Mouse (Mus musculus) midbrain, embryonic 13.5 days (tissue): ENCODE measurements around the gene Ldlrad3. TPM values are rescaled to one million over a fixed set of nuclear protein-coding genes. Genes with fewer than 3 reads are reported as not detected.
A peak's percentile ranks its signal among the peaks of the same experiment; 100 is the strongest.

ENCODE experiments used
- ATAC-seq: fragments of 200-750 bp; cut with Nextera tagmentation; 2 replicates; pipeline ENCODE4 v1.8.0; 2017; ENCODE audit warnings: mild to moderate bottlenecking, moderate TSS enrichment, moderate library complexity
- H3K27ac ChIP-seq: fragments of 300-500 bp; sonication (generic); 2 replicates; pipeline ENCODE4 v1.5.1; 2015; ENCODE audit warnings: inconsistent platforms, mild to moderate bottlenecking, moderate library complexity
- H3K27me3 ChIP-seq: fragments of 300-500 bp; sonication (generic); 2 replicates; pipeline ENCODE4 v1.6.1; 2015; ENCODE audit warnings: mild to moderate bottlenecking, inconsistent platforms
- H3K36me3 ChIP-seq: fragments of 300-500 bp; sonication (generic); 2 replicates; pipeline ENCODE4 v1.6.1; 2015; ENCODE audit warnings: mild to moderate bottlenecking, inconsistent platforms
- H3K4me1 ChIP-seq: fragments of 300-500 bp; sonication (generic); replicated peaks from 2 replicates; pipeline ENCODE4 v1.6.1; 2015; ENCODE audit warnings: inconsistent platforms
- H3K4me2 ChIP-seq: fragments of 300-500 bp; sonication (generic); replicated peaks from 2 replicates; pipeline ENCODE4 v1.6.1; 2015; ENCODE audit warnings: moderate library complexity, mild to moderate bottlenecking, inconsistent platforms
- H3K4me3 ChIP-seq: fragments of 300-500 bp; sonication (generic); replicated peaks from 2 replicates; pipeline ENCODE4 v1.5.1; 2015; ENCODE audit warnings: mild to moderate bottlenecking, inconsistent platforms
- H3K9ac ChIP-seq: fragments of 300-500 bp; sonication (generic); replicated peaks from 2 replicates; pipeline ENCODE4 v1.6.1; 2015; ENCODE audit warnings: mild to moderate bottlenecking, inconsistent platforms
- H3K9me3 ChIP-seq: fragments of 300-500 bp; sonication (generic); 2 replicates; pipeline ENCODE4 v1.6.1; 2016; ENCODE audit warnings: mild to moderate bottlenecking, inconsistent platforms
- WGBS: fragments of 180-500 bp; shearing (Covaris S2); methylation state at CpG from one replicate; pipeline ENCODE4 v1.1.7; 2015; 5-methylcytosine and 5-hydroxymethylcytosine counted together
- polyA plus RNA-seq: library from polyadenylated mRNA; unstranded; fragments of >200 nt; fragmentation: Nextera tagmentation; extraction: Ambion mirVana; gene quantifications from 2 replicates; pipeline ENCODE4 v1.2.1, GENCODE M21; 2015

The Ldlrad3 gene
- polyA plus RNA-seq, 1 experiment from 2014 or later, result 41.6 TPM

DNA sequence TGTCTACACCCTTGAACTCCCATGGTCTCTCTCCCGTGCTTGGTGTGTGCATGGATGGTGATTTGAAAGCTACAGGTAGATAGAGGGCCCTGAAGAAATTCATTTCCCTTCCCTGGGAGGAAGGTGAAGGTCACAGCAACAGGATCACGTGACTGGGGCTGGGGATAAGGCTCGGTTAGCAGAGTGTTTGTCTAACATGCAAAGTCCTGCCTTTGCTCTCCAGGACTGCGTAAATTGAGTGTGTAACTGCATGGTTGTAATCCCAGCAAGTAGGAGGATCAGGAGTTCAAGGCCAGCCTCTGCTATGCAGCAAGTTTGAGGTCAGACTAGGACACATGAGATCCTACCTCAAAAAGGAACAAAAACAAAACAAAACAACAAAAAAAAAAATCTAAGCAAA lies 32.7 kb downstream of the Ldlrad3 start:
- no peak overlapping the region for H3K27ac ChIP-seq
- no peak overlapping the region for H3K4me2 ChIP-seq
- ATAC-seq, result no peak
- H3K36me3 ChIP-seq, result no peaks in the 10 kb centered on the region
- H3K4me3 ChIP-seq, result no peak overlapping the region
- H3K9ac ChIP-seq, result no peak overlapping the region
- H3K4me1 ChIP-seq, result peaks cover 27% of the 10 kb centered on the region
- WGBS, result 88% methylated on average over 4 of the region's 4 CpGs
- H3K9me3 ChIP-seq, result no peaks in the 10 kb centered on the region
- no peaks in the 10 kb centered on the region for H3K27me3 ChIP-seq

DNA sequence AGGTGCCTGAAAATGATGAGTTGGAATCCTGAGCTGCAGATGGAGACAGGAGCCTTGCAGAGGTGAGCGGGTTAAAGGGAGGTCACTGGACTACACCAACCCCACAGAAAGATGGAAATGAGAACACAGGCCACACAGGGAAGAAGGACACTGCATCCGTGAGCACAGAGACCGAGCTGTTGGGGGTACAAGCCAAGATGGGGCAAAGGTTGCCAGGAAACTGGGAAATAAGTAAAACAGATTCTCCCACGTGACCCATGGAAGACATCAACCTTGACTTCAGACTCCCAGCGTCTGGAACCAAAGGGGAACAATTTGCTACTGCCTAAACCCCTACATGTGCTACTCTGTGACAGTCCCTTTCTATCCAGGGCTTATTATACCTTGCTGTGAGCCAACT lies 33.3 kb downstream of the Ldlrad3 start:
- H3K4me1 ChIP-seq, result peaks cover 32% of the 10 kb centered on the region
- no peak overlapping the region for H3K27ac ChIP-seq
- ATAC-seq, result no peak
- no peaks in the 10 kb centered on the region for H3K36me3 ChIP-seq
- 91% methylated on average over 5 of the region's 5 CpGs for WGBS
- H3K9ac ChIP-seq, result no peak overlapping the region
- H3K9me3 ChIP-seq, result no peaks in the 10 kb centered on the region
- no peak overlapping the region for H3K4me3 ChIP-seq
- H3K4me2 ChIP-seq, result no peak overlapping the region
- H3K27me3 ChIP-seq, result no peaks in the 10 kb centered on the region

DNA sequence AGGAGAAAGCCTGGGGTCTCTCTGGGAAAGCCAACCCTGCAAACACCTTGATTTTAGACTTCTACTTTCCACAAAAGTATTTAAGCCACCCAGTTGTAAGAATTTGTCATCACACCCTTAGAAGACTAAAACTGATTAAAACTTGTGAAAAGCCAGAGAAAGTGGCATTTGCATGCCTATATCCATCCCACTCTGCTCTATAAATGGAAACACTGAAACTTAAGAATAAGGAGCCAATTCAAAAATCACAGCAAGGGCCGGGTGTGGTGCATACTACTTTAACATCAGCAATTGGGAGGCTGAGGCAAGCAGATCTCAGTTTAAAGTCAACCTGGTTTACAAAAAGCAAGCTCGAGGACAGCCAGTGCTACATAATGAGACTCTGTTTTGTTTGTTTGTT lies 37.1 kb downstream of the Ldlrad3 start:
- no peak overlapping the region for H3K4me2 ChIP-seq
- 96% methylated on average over 2 of the region's 2 CpGs for WGBS
- peaks cover 20% of the 10 kb centered on the region for H3K4me1 ChIP-seq
- H3K36me3 ChIP-seq, result no peaks in the 10 kb centered on the region
- ATAC-seq, result no peak
- H3K4me3 ChIP-seq, result no peak overlapping the region
- H3K9me3 ChIP-seq, result no peaks in the 10 kb centered on the region
- H3K9ac ChIP-seq, result no peak overlapping the region
- H3K27ac ChIP-seq, result no peak overlapping the region
- H3K27me3 ChIP-seq, result no peaks in the 10 kb centered on the region

DNA sequence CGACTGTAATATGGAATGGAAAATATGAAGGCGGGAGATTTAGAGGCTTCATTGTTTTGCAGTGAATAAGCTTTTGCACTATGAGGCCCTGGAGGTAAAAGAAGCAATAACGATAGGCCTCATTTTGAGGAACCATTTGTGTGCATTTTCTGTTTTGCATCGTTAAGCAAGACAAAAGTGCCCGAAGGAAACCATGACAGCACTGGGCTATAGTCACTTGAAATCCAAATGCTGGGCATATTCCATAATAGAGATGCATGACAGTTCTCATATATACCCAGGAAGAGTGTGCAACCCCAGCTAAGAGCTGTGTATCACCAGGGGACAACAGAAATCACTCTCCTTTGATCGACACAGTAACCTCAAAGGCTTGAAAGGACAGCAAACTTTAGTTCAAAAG lies 38.1 kb downstream of the Ldlrad3 start:
- H3K27ac ChIP-seq, result peak overlapping the region; percentile 51

DNA sequence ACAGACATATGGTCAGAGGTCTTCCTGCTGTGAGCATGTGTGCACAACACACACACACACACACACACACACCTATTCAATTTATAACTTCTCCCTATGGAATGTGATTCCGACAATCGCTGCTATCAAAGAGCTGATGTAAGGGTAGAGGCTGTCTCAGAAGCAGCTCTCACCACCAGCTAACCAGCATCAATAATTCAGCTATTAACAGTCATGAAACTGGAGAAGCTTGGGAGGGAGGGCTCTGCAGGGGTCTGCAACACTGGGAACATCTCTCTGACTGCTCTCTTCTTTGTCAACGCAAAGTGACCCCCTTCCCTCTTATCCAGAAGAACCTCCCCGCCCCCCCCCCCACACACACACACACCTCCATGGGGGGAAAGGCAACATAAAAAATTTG lies 38.6 kb downstream of the Ldlrad3 start:
- Histone ChIP-seq H3K36me3 (no peaks in the 10 kb centered on the region), H3K4me3 (no peak overlapping the region), H3K4me2 (no peak overlapping the region), H3K9me3 (no peaks in the 10 kb centered on the region), H3K9ac (no peak overlapping the region), H3K4me1 (peaks cover 28% of the 10 kb centered on the region), H3K27me3 (no peaks in the 10 kb centered on the region), H3K27ac (peak overlapping the region; percentile 51)
- WGBS, result 56% methylated on average over 3 of the region's 4 CpGs
- ATAC-seq, result 0 out of 2 replicates have a peak, but pooled peaks have one; percentile 14

More for the DNA sequence above, 38.1 kb downstream of the Ldlrad3 start:
- whole genome bisulfite sequencing, result 74% methylated on average over 6 of the region's 6 CpGs
- no peak for ATAC-seq
- H3K27me3 ChIP-seq, result no peaks in the 10 kb centered on the region
- H3K36me3 ChIP-seq, result no peaks in the 10 kb centered on the region
- H3K9me3 ChIP-seq, result no peaks in the 10 kb centered on the region
- H3K9ac ChIP-seq, result no peak overlapping the region
- H3K4me2 ChIP-seq, result no peak overlapping the region
- H3K4me3 ChIP-seq, result no peak overlapping the region
- H3K4me1 ChIP-seq, result peaks cover 25% of the 10 kb centered on the region

DNA sequence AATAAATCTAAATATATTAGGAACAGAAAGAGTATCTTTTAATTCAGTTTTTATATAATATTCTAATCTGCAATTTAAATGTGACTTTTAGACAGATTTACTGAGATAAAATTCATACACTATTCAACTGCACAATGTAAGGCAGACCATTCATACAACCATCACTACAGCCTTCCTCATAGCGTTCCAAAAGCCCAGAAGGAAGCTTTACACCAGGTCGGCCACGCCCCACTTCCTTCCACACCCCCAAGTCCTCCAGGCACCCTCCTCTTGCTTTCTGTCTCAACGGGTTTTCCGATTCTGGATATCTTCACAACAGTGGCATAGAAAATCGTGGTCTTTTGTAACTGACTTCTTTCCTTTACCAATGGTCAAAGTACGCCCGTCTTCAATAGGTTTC lies 39.8 kb downstream of the Ldlrad3 start:
- Histone ChIP-seq H3K36me3 (no peaks in the 10 kb centered on the region), H3K27ac (no peak overlapping the region), H3K27me3 (no peaks in the 10 kb centered on the region), H3K4me1 (peaks cover 31% of the 10 kb centered on the region), H3K9me3 (no peaks in the 10 kb centered on the region), H3K4me3 (no peak overlapping the region), H3K4me2 (no peak overlapping the region), H3K9ac (no peak overlapping the region)
- 91% methylated on average over 8 of the region's 8 CpGs for WGBS
- no peak for ATAC-seq

DNA sequence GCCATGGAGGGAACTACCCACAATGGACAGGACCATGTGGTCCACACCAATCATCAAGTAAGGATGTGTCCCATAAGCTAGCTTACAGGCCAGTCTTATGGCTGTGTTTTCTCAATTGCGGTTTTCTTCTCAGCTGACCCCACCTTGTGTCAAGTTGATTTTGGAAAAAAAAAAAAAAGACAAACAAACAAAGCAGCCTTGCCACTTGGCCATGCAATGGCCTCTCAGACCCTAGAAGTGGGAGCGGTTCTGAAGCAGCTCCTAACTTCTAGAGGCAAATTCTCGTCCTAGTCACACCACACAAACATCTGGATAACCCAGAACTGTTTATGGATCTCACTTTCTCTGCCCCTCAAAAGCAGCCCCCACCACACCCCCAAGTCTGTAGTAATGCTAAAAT lies 41.1 kb downstream of the Ldlrad3 start:
- Histone ChIP-seq H3K9ac (no peak overlapping the region), H3K36me3 (no peaks in the 10 kb centered on the region), H3K4me2 (no peak overlapping the region), H3K27me3 (no peaks in the 10 kb centered on the region), H3K27ac (no peak overlapping the region), H3K4me3 (no peak overlapping the region), H3K9me3 (no peaks in the 10 kb centered on the region), H3K4me1 (peaks cover 31% of the 10 kb centered on the region)
- WGBS, result 92% methylated on average over 3 of the region's 3 CpGs
- no peak for ATAC-seq

DNA sequence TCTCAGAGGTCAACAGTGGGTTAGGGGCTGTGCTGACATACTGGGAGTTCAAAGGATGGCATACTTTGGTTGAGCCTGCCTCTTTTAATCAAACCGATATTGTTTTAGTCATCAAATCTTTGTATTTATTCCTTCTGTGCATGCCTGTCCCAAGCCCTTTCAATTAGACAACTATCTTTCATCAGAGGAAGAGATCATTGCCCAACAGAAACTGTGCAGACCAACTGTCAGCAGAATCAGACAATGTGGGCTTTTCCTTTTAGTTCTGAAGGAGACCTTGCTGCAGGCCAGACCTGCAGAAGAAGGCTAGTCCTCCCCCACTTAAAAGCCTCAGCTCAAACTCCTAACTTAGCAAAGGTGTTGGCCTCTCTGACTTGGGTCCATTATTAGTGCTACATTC lies 41.9 kb downstream of the Ldlrad3 start:
- no peak for ATAC-seq
- Histone ChIP-seq H3K27ac (no peak overlapping the region), H3K4me2 (no peak overlapping the region), H3K4me1 (peaks cover 36% of the 10 kb centered on the region), H3K9ac (no peak overlapping the region), H3K4me3 (no peak overlapping the region), H3K27me3 (no peaks in the 10 kb centered on the region), H3K36me3 (no peaks in the 10 kb centered on the region), H3K9me3 (no peaks in the 10 kb centered on the region)
- 95% methylated on average over 1 of the region's 1 CpGs for WGBS

DNA sequence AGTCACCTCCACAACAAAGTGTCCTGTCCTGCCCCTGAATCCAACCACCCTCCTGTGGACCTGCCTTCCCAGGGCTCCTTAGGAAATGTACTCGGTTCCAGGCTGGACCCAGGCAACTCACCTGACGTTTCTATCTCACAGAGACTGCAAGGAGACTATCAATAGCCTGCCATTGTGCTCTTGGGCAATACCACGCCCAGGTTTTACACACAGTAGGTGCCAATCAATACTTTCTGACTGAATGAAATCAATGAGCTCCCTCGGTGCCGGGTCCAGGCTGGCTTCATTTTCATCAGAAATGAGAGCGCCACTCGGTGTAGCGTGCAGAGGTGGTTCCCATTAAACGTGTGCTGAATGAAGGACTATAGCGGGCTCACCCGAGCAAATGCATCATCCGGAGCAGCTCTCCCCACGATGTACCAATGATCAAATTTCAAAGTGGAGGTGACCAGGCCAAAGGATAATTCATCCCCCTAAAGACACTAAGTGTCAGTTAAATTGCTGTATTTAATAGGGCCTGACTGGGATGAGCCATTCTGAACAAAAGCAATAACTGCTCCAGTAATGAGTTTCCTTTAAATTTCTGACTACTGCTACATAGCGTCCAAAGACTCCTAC lies 43.4 kb downstream of the Ldlrad3 start:
- Histone ChIP-seq H3K4me2 (no peak overlapping the region), H3K9me3 (no peaks in the 10 kb centered on the region), H3K4me1 (peaks cover 45% of the 10 kb centered on the region), H3K27ac (peak overlapping the region; percentile 60), H3K27me3 (no peaks in the 10 kb centered on the region), H3K9ac (0 out of 2 replicates have a peak overlapping the region, but pooled peaks have one; percentile 28), H3K4me3 (no peak overlapping the region), H3K36me3 (no peaks in the 10 kb centered on the region)
- peak; percentile 37; the same call in 1 of the 2 replicates for ATAC-seq
- WGBS, result 54% methylated on average over 14 of the region's 14 CpGs

DNA sequence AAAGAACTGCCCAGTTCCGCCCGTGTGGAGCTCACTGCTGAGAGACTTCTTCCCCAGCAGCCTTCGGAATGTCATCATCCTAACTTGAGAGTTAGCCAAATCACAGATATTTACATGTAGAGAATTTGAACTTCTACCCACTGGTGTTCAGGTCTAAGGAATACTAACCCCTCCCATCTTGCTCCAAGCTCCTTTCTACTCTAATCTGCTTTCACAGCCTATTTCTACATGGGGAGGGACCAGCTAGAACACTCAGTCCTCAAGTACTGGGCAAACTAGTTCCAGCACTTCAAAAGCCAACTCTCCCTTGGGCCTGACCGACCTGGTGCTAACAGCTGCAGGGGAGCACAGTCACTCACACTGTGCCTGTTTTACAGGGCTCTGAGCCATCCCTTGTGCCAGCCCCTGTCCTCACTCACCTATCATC lies 44.0 kb downstream of the Ldlrad3 start:
- no peaks in the 10 kb centered on the region for H3K9me3 ChIP-seq
- H3K4me1 ChIP-seq, result peaks cover 45% of the 10 kb centered on the region
- no peaks in the 10 kb centered on the region for H3K27me3 ChIP-seq
- H3K27ac ChIP-seq, result peak overlapping the region; percentile 60
- H3K9ac ChIP-seq, result no peak overlapping the region
- ATAC-seq, result peak; percentile 5; the same call in 1 of the 2 replicates
- no peak overlapping the region for H3K4me2 ChIP-seq
- no peaks in the 10 kb centered on the region for H3K36me3 ChIP-seq
- H3K4me3 ChIP-seq, result no peak overlapping the region
- WGBS, result 78% methylated on average over 4 of the region's 4 CpGs

DNA sequence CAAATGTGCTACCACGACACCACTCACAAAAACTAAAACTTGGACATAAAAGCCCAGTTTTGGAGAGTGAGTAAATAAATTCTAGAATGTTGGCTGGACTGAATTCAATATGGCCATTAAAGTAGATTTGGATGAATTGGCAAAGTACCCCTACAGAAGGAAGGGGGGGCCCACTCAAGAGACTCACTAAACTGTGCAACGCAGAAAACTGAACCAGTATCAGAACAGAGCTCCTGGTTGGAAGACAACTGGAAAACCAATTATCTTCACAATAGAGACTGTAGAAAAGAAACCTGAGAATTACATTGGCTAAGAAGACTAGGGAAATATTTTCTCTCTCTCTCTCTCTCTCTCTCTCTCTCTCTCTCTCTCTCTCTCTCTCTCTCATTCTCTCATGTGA lies 45.0 kb downstream of the Ldlrad3 start:
- Histone ChIP-seq H3K27ac (no peak overlapping the region), H3K36me3 (no peaks in the 10 kb centered on the region), H3K9me3 (no peaks in the 10 kb centered on the region), H3K27me3 (no peaks in the 10 kb centered on the region), H3K4me2 (no peak overlapping the region), H3K4me3 (no peak overlapping the region), H3K4me1 (peaks cover 53% of the 10 kb centered on the region), H3K9ac (no peak overlapping the region)
- 90% methylated on average over 2 of the region's 2 CpGs for WGBS
- no peak for ATAC-seq

DNA sequence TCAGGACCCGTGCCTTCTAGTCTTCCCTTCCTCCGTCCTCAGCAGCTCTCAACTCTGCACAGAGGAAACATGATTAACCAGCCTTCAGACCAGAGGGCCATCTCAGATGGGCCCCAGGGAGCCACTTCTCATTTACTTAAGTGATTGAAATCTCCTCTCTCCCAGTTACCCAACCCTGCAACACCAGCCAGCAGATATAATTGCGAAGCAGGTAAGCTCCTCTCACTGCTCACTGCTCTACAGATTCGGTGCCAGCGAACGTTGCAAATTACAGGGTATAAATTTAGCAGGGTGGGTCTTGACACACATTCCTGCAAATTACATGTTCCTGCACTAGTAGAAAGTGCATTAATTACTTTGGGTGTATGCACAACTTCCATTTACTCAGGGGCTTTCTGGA lies 48.3 kb downstream of the Ldlrad3 start:
- H3K4me1 ChIP-seq, result peaks cover 68% of the 10 kb centered on the region
- 0 out of 2 replicates have a peak overlapping the region, but pooled peaks have one; percentile 20 for H3K27ac ChIP-seq
- no peaks in the 10 kb centered on the region for H3K9me3 ChIP-seq
- no peak overlapping the region for H3K9ac ChIP-seq
- H3K4me2 ChIP-seq, result no peak overlapping the region
- no peaks in the 10 kb centered on the region for H3K36me3 ChIP-seq
- no peak; the same call in 1 of the 2 replicates for ATAC-seq
- H3K27me3 ChIP-seq, result no peaks in the 10 kb centered on the region
- WGBS, result 36% methylated on average over 6 of the region's 6 CpGs
- H3K4me3 ChIP-seq, result no peak overlapping the region

DNA sequence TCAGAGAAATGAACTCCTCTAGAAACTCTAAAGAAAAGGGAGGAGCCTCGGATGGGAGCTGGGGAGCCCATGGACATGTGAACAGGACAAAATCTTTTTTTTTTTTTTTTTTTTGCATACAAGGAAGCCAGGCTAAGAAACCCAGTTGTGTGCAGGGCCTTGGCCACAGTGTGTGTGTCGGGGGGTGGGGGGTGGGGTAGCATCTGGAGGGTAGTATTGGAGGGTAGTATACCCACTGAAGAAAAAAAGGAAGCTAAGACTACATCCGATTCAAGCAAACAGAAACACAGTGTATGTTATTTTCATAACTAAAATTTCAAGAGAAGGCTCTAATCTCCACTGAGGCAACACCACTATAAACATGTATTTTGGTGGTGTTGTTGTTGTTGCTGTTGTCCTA lies 50.0 kb downstream of the Ldlrad3 start:
- H3K4me2 ChIP-seq, result no peak overlapping the region
- peaks cover 64% of the 10 kb centered on the region for H3K4me1 ChIP-seq
- ATAC-seq, result no peak
- 90% methylated on average over 3 of the region's 3 CpGs for WGBS
- H3K9ac ChIP-seq, result no peak overlapping the region
- H3K27ac ChIP-seq, result no peak overlapping the region
- H3K36me3 ChIP-seq, result no peaks in the 10 kb centered on the region
- no peaks in the 10 kb centered on the region for H3K27me3 ChIP-seq
- H3K4me3 ChIP-seq, result no peak overlapping the region
- no peaks in the 10 kb centered on the region for H3K9me3 ChIP-seq
